Mouse (Mus musculus) cortical plate, adult 2 months (tissue): Measurements from ENCODE around the gene R3hcc1l.

Source experiments
- CTCF ChIP-seq: fragments of 200-500 bp; IDR thresholded peaks from 2 replicates; pipeline ENCODE4 v1.5.1; 2011; ENCODE audit warnings: mild to moderate bottlenecking, control low read depth, low read length; ENCODE audit not compliant: insufficient read depth; ENCODE audit errors: extremely low read depth
- POLR2A ChIP-seq: fragments of 200-500 bp; IDR thresholded peaks from 2 replicates; pipeline ENCODE4 v1.6.1; 2011; ENCODE audit warnings: mild to moderate bottlenecking, low read length, control low read depth; ENCODE audit not compliant: insufficient read depth; ENCODE audit errors: extremely low read depth

DNA sequence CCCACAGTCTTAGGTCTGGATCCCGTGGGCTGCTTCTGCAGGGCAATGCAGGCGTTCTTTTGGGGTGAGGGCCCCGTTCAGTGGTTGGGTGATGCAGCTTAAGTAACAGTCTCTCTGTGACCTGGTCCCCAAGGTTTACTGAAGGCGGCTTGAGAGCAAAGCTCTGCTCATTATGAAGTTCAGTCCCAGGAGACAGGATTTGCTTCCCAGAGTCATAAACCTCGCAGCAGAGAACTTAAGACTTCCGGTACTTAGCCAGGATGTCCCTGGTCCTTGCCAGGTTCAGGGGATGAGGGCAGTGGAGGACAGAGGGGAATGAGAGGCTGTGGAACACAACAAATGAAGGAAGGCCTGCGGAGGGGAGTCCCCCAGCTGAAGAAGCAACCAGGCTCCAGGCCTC is 94.6 kb downstream of the R3hcc1l start:
- no peak for TF ChIP-seq CTCF
- TF ChIP-seq POLR2A: no peak
